Mouse (Mus musculus) right cerebral cortex, postnatal 36 days (tissue): Measurements from ENCODE around the gene Syngr1.
A peak's percentile ranks its signal among the peaks of the same experiment; 100 is the strongest.

Source experiments
- DNase-seq, 2 experiments: peaks; one replicate each; pipeline ENCODE4 v3.0.0; 2022; ENCODE audit warnings: low spot score in 2 of 2, mixed read lengths in 1 of 2

Syngr1 gene

GRCm38 (mm10) chr15:80090155-80090554, 979 bp upstream of the Syngr1 start:
- no peak for DNase-seq

GRCm38 (mm10) chr15:80090741-80091120, 403 bp upstream of the Syngr1 start:
- no peak for DNase-seq

GRCm38 (mm10) chr15:80092041-80092441, 907 bp downstream of the Syngr1 start:
- DNase-seq: no peak

GRCm38 (mm10) chr15:80092599-80092998, 1.5 kb downstream of the Syngr1 start:
- DNase-seq: no peak

GRCm38 (mm10) chr15:80094201-80094600, 3.1 kb downstream of the Syngr1 start:
- no peak for DNase-seq

- no peak for DNase-seq
Observed at GRCm38 (mm10) chr15:80095596-80095995, 4.5 kb downstream of the Syngr1 start.

- DNase-seq: no peak
Observed at GRCm38 (mm10) chr15:80096406-80096805, 5.3 kb downstream of the Syngr1 start.

- no peak for DNase-seq
Observed at GRCm38 (mm10) chr15:80096946-80097881, 6.1 kb downstream of the Syngr1 start.

- DNase-seq: no peak
Observed at GRCm38 (mm10) chr15:80097999-80098461, 6.9 kb downstream of the Syngr1 start.

- DNase-seq: no peak
Observed at GRCm38 (mm10) chr15:80098809-80099208, 7.7 kb downstream of the Syngr1 start.

GRCm38 (mm10) chr15:80099477-80099876, 8.3 kb downstream of the Syngr1 start:
- no peak for DNase-seq

- no peak for DNase-seq
Observed at GRCm38 (mm10) chr15:80100196-80100595, 9.1 kb downstream of the Syngr1 start.

- DNase-seq: no peak
Observed at GRCm38 (mm10) chr15:80100871-80101270, 9.7 kb downstream of the Syngr1 start.

GRCm38 (mm10) chr15:80101503-80101902, 10.4 kb downstream of the Syngr1 start:
- no peak for DNase-seq

GRCm38 (mm10) chr15:80102495-80102894, 11.4 kb downstream of the Syngr1 start:
- no peak for DNase-seq

GRCm38 (mm10) chr15:80105490-80106410, 14.6 kb downstream of the Syngr1 start:
- DNase-seq: no peak

- peak in 1 of 2 experiments; percentile 51 for DNase-seq
Observed at GRCm38 (mm10) chr15:80107143-80107542, 16.0 kb downstream of the Syngr1 start.

GRCm38 (mm10) chr15:80107575-80107974, 16.4 kb downstream of the Syngr1 start:
- no peak for DNase-seq

GRCm38 (mm10) chr15:80111436-80111835, 20.3 kb downstream of the Syngr1 start:
- DNase-seq: no peak

- no peak for DNase-seq
Observed at GRCm38 (mm10) chr15:80112499-80112898, 21.4 kb downstream of the Syngr1 start.

- DNase-seq: no peak
Observed at GRCm38 (mm10) chr15:80114414-80114813, 23.3 kb downstream of the Syngr1 start.

GRCm38 (mm10) chr15:80115256-80115655, 24.1 kb downstream of the Syngr1 start:
- DNase-seq: no peak
